Mouse (Mus musculus): ENCODE measurements around the gene Ostn. TPM values are rescaled to one million over a fixed set of nuclear protein-coding genes. Genes with fewer than 3 reads are reported as not detected.

Ostn gene
- polyA plus RNA-seq, 1 experiment from 2014 or later = not detected

DNA sequence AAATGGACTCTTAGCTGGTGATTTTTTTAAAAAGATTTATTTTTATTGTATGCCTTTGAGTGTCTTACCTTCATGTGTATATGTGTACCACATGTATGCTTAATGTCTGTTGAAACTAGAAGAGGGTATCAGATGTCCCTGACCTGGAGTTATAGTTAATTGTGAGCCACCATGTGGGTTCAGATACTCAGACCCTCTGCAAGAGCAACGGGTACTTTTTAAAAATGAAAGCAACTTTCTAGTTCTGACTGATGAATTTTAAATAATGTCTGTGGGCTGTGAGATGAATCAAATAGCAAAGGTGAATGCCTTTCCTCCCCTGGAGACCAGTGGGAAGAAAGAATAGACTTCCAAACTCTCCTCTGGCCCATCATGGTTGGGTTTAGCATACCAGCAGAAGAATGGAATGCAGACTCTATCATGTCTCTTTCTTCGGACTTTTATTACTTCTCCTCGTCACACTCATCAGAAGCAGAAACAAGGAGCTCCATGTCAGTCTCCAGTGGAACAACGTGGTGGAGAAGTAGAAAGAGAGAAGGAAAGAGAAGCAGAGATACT, 79.6 kb downstream of the Ostn start:
- WGBS = 67% methylated on average over 4 of the region's 4 CpGs
- no peak for ATAC-seq (ENCODE audit: insufficient read depth)
- H3K9me3 ChIP-seq (ENCODE audit: low read depth, low read length) = no peaks in the 10 kb centered on the region
- 0 out of 2 replicates have a peak, but pooled peaks cover 5% of the 10 kb centered on the region for H3K4me1 ChIP-seq (ENCODE audit: insufficient read depth)
- H3K27me3 ChIP-seq (ENCODE audit: insufficient read depth, low read length) = no peaks in the 10 kb centered on the region
- H3K4me3 ChIP-seq (ENCODE audit: low read depth, low read length) = no peak overlapping the region
- H3K27ac ChIP-seq (ENCODE audit: low read depth) = no peak overlapping the region
- H3K4me2 ChIP-seq = no peak overlapping the region
- no peak overlapping the region for H3K9ac ChIP-seq
- no peak for TF ChIP-seq CTCF (IDR thresholded peaks at IDR 0.05; ENCODE audit: low read depth)
- DNase-seq = no peak
- H3K36me3 ChIP-seq (ENCODE audit: insufficient read depth) = no peaks in the 10 kb centered on the region

GRCm38 (mm10) chr16:27387634-27388611, 80.6 kb downstream of the Ostn start:
- peak; percentile 21 for DNase-seq
- Histone ChIP-seq H3K9me3 (ENCODE audit: low read depth, low read length) (no peaks in the 10 kb centered on the region), H3K27me3 (ENCODE audit: insufficient read depth, low read length) (no peaks in the 10 kb centered on the region), H3K4me2 (peak overlapping the region; percentile 78), H3K36me3 (ENCODE audit: insufficient read depth) (no peaks in the 10 kb centered on the region), H3K27ac (ENCODE audit: low read depth) (no peak overlapping the region; the same call in 1 of the 2 replicates), H3K4me1 (ENCODE audit: insufficient read depth) (0 out of 2 replicates have a peak, but pooled peaks cover 5% of the 10 kb centered on the region), H3K4me3 (ENCODE audit: low read depth, low read length) (peak overlapping the region; percentile 66), H3K9ac (peak overlapping the region; percentile 87)
- WGBS = 34% methylated on average over 12 of the region's 12 CpGs
- no peak for TF ChIP-seq CTCF (IDR thresholded peaks at IDR 0.05; ENCODE audit: low read depth)
- no peak for ATAC-seq (ENCODE audit: insufficient read depth)

- H3K36me3 ChIP-seq (ENCODE audit: insufficient read depth) = no peaks in the 10 kb centered on the region
- H3K27me3 ChIP-seq (ENCODE audit: insufficient read depth, low read length) = no peaks in the 10 kb centered on the region
- DNase-seq (peak; percentile 81), ATAC-seq (ENCODE audit: insufficient read depth) (peak; percentile 98)
- 0% methylated on average over 62 of the region's 69 CpGs for WGBS
- peak within 1 kb of the TSS; percentile 87 for H3K9ac ChIP-seq
- peak within 1 kb of the TSS; percentile 78 for H3K4me2 ChIP-seq
- 0 out of 2 replicates have a peak, but pooled peaks cover 5% of the 10 kb centered on the region for H3K4me1 ChIP-seq (ENCODE audit: insufficient read depth)
- no peaks in the 10 kb centered on the region for H3K9me3 ChIP-seq (ENCODE audit: low read depth, low read length)
- H3K27ac ChIP-seq (ENCODE audit: low read depth) = peak within 1 kb of the TSS; percentile 95
- peak within 1 kb of the TSS; percentile 66 for H3K4me3 ChIP-seq (ENCODE audit: low read depth, low read length)
- no peak for TF ChIP-seq CTCF (IDR thresholded peaks at IDR 0.05; ENCODE audit: low read depth)
These were observed 81.6 kb downstream of the Ostn start, which contains the start of gene Ccdc50 for GRCm38 (mm10) chr16:27388761-27389451. Gene Ccdc50 (plus strand): TSS chr16:27388869.

DNA sequence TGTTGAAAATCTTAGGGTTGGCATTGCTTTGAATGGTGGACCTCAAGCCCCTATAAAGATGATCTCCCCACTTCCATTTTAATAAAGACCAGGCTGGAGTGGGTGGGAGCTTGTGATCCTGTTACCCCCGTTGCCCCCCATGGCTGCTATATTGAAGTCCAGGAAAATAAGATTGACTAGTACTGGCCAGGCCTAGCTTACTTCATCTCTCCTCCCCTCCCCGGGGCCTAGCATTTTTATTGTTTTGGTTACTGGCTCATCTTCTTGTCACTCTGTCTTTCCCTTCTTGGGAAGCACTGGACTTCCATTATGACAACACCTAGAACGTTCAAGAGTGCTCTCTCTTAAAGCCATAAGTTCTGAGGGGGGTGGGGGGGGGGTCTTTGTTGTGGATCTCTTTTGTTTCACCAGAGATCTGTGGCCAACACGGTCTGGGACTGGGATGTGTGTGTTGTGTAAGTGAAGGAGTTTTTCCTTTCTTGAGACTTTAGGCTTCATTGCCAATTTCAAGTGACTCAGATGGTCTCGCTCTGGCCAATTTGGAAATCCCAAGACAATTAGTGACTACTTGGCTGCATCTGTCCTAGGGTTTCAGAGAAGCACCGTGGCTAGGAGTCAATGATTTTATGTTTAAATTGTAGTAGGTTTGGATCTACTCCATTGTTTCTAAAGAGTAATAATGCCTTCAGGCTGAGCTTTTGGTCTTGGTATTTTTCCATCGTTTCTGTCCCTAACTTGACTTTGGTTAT, 82.4 kb downstream of the Ostn start:
- WGBS = 29% methylated on average over 7 of the region's 7 CpGs
- H3K4me2 ChIP-seq = peak overlapping the region; percentile 78
- DNase-seq (peak; percentile 45), ATAC-seq (ENCODE audit: insufficient read depth) (0 out of 2 replicates have a peak, but pooled peaks have one; percentile 11)
- peak overlapping the region; percentile 87 for H3K9ac ChIP-seq
- H3K27ac ChIP-seq (ENCODE audit: low read depth) = peak overlapping the region; percentile 95
- H3K4me3 ChIP-seq (ENCODE audit: low read depth, low read length) = peak overlapping the region; percentile 66
- 0 out of 2 replicates have a peak, but pooled peaks cover 5% of the 10 kb centered on the region for H3K4me1 ChIP-seq (ENCODE audit: insufficient read depth)
- H3K27me3 ChIP-seq (ENCODE audit: insufficient read depth, low read length) = no peaks in the 10 kb centered on the region
- H3K9me3 ChIP-seq (ENCODE audit: low read depth, low read length) = no peaks in the 10 kb centered on the region
- H3K36me3 ChIP-seq (ENCODE audit: insufficient read depth) = no peaks in the 10 kb centered on the region
- no peak for TF ChIP-seq CTCF (IDR thresholded peaks at IDR 0.05; ENCODE audit: low read depth)

- H3K9ac ChIP-seq = no peak overlapping the region
- no peak for ATAC-seq (ENCODE audit: insufficient read depth)
- DNase-seq = no peak
These were observed 83.0 kb downstream of the Ostn start for GRCm38 (mm10) chr16:27390306-27390705.

GRCm38 (mm10) chr16:27391845-27392244, 84.6 kb downstream of the Ostn start:
- ATAC-seq (ENCODE audit: insufficient read depth) = no peak
- H3K9me3 ChIP-seq (ENCODE audit: low read depth, low read length) = no peaks in the 10 kb centered on the region
- no peak for DNase-seq
- no peak overlapping the region for H3K4me3 ChIP-seq (ENCODE audit: low read depth, low read length)
- H3K4me2 ChIP-seq = no peak overlapping the region
- 68% methylated on average over 2 of the region's 2 CpGs for WGBS
- TF ChIP-seq CTCF (IDR thresholded peaks at IDR 0.05; ENCODE audit: low read depth) = no peak
- no peak overlapping the region for H3K27ac ChIP-seq (ENCODE audit: low read depth)
- H3K27me3 ChIP-seq (ENCODE audit: insufficient read depth, low read length) = no peaks in the 10 kb centered on the region
- no peaks in the 10 kb centered on the region for H3K36me3 ChIP-seq (ENCODE audit: insufficient read depth)
- H3K9ac ChIP-seq = no peak overlapping the region
- H3K4me1 ChIP-seq (ENCODE audit: insufficient read depth) = 0 out of 2 replicates have a peak, but pooled peaks cover 5% of the 10 kb centered on the region

More at GRCm38 (mm10) chr16:27390306-27390705, 83.0 kb downstream of the Ostn start:
- Histone ChIP-seq H3K9me3 (ENCODE audit: low read depth, low read length) (no peaks in the 10 kb centered on the region), H3K36me3 (ENCODE audit: insufficient read depth) (no peaks in the 10 kb centered on the region), H3K27me3 (ENCODE audit: insufficient read depth, low read length) (no peaks in the 10 kb centered on the region), H3K27ac (ENCODE audit: low read depth) (no peak overlapping the region), H3K4me1 (ENCODE audit: insufficient read depth) (0 out of 2 replicates have a peak, but pooled peaks cover 5% of the 10 kb centered on the region), H3K4me2 (peak overlapping the region; percentile 78), H3K4me3 (ENCODE audit: low read depth, low read length) (peak overlapping the region; percentile 66; the same call in 1 of the 2 replicates)
- 73% methylated on average over 4 of the region's 4 CpGs for WGBS
- no peak for TF ChIP-seq CTCF (IDR thresholded peaks at IDR 0.05; ENCODE audit: low read depth)
